Mouse (Mus musculus): ENCODE data around the gene Rbbp7. TPM values are rescaled to one million over a fixed set of nuclear protein-coding genes. Genes with fewer than 3 reads are reported as not detected.

The Rbbp7 gene
- polyA plus RNA-seq, 1 experiment from 2014 or later = 878 TPM

Other genes with a start within 250 kb of the Rbbp7 start
- 0.48 and 0.62 TPM in 2 replicates for gene Reps2, start 116.8 kb upstream of the Rbbp7 start, polyA plus RNA-seq (2015; fragmentation: Nextera tagmentation; extraction: Ambion mirVana)
- 13.3 and 13.5 TPM in 2 replicates for gene Txlng, start 69.1 kb downstream of the Rbbp7 start, polyA plus RNA-seq (2015; fragmentation: Nextera tagmentation; extraction: Ambion mirVana)
- 31.8 and 37.5 TPM in 2 replicates for gene Syap1, start 128.0 kb downstream of the Rbbp7 start, polyA plus RNA-seq (2015; fragmentation: Nextera tagmentation; extraction: Ambion mirVana)
- gene Ctps2, start 140.8 kb downstream of the Rbbp7 start, polyA plus RNA-seq (2015; fragmentation: Nextera tagmentation; extraction: Ambion mirVana) = 68.4 and 76.0 TPM in 2 replicates
- 252 and 315 TPM in 2 replicates for gene S100g, start 204.2 kb downstream of the Rbbp7 start, polyA plus RNA-seq (2015; fragmentation: Nextera tagmentation; extraction: Ambion mirVana)